Mouse (Mus musculus) liver, adult 2 months (tissue): ENCODE data around the gene Negr1. TPM values are rescaled to one million over a fixed set of nuclear protein-coding genes. Genes with fewer than 3 reads are reported as not detected.

Experiments
- DNase-seq: peaks from one replicate; pipeline ENCODE4 v3.0.0-alpha.2; 2011; ENCODE audit warnings: low read depth, low spot score; ENCODE audit errors: extremely low read depth
- H3K27ac ChIP-seq: fragments of 200-500 bp; replicated peaks from 2 replicates; pipeline ENCODE4 v1.5.1; 2012; ENCODE audit warnings: low read depth, mild to moderate bottlenecking, control low read depth, inconsistent platforms, low read length; ENCODE audit not compliant: insufficient read depth
- H3K27me3 ChIP-seq: fragments of 200-500 bp; 2 replicates; pipeline ENCODE4 v1.6.1; 2012; ENCODE audit warnings: mild to moderate bottlenecking, moderate library complexity, low read length, inconsistent platforms; ENCODE audit not compliant: control insufficient read depth, insufficient read depth
- H3K36me3 ChIP-seq: fragments of 200-500 bp; 2 replicates; pipeline ENCODE4 v1.6.1; 2012; ENCODE audit warnings: low read length, inconsistent platforms; ENCODE audit not compliant: control insufficient read depth, insufficient read depth
- H3K4me1 ChIP-seq: fragments of 200-500 bp; 2 replicates; pipeline ENCODE4 v1.6.1; 2011; ENCODE audit warnings: low read length; ENCODE audit not compliant: control insufficient read depth, insufficient read depth
- H3K4me3 ChIP-seq: fragments of 200-500 bp; 2 replicates; pipeline ENCODE4 v1.5.1; 2011; ENCODE audit warnings: low read depth, mild to moderate bottlenecking, control low read depth, low read length, moderate library complexity; ENCODE audit not compliant: insufficient read depth
- H3K79me2 ChIP-seq: fragments of 200-500 bp; 2 replicates; pipeline ENCODE4 v1.6.1; 2012; ENCODE audit warnings: inconsistent platforms, mild to moderate bottlenecking, low read length, moderate library complexity; ENCODE audit not compliant: control insufficient read depth, insufficient read depth
- H3K9ac ChIP-seq: fragments of 200-500 bp; 2 replicates; pipeline ENCODE4 v1.6.1; 2012; ENCODE audit warnings: low read depth, mild to moderate bottlenecking, control low read depth, inconsistent platforms, low read length
- CTCF ChIP-seq: fragments of 200-500 bp; IDR thresholded peaks from 2 replicates; pipeline ENCODE4 v1.5.1; 2011; ENCODE audit warnings: low read depth, low read length, control low read depth
- POLR2A ChIP-seq: fragments of 200-500 bp; IDR thresholded peaks from 2 replicates; pipeline ENCODE4 v1.6.1; 2011; ENCODE audit warnings: low read length, control low read depth; ENCODE audit not compliant: insufficient read depth; ENCODE audit errors: extremely low read depth
- WGBS: fragments of 180-500 bp; shearing (Covaris S2); methylation state at CpG from one replicate; pipeline ENCODE4 v1.1.7; 2018; 5-methylcytosine and 5-hydroxymethylcytosine counted together
- polyA plus RNA-seq: library from polyadenylated mRNA; depleted of rRNA; stranded (reverse); fragments of >200 nt; gene quantifications from 2 replicates; pipeline ENCODE4 v1.2.3, GENCODE M21; 2012
- total RNA-seq: library from RNA; depleted of rRNA; stranded (reverse); fragments of >200 nt; gene quantifications from 2 replicates; pipeline ENCODE4 v1.2.3, GENCODE M21; 2014

The Negr1 gene
- total and polyA plus RNA-seq, 2 experiments, result 0.09 TPM; not detected in 1

GRCm38 (mm10) chr3:157193141-157193540 is 631.5 kb downstream of the Negr1 start:
- Histone ChIP-seq H3K27ac (no peak overlapping the region), H3K79me2 (no peaks in the 10 kb centered on the region), H3K4me1 (no peaks in the 10 kb centered on the region), H3K9ac (no peak overlapping the region), H3K4me3 (no peak overlapping the region), H3K27me3 (no peaks in the 10 kb centered on the region), H3K36me3 (no peaks in the 10 kb centered on the region)
- no peak for DNase-seq
- 87% methylated on average over 3 of the region's 3 CpGs for WGBS
- TF ChIP-seq CTCF, result no peak
- no peak for TF ChIP-seq POLR2A

GRCm38 (mm10) chr3:157198659-157199058 is 637.1 kb downstream of the Negr1 start:
- Histone ChIP-seq H3K4me3 (no peak overlapping the region), H3K4me1 (no peaks in the 10 kb centered on the region), H3K27me3 (no peaks in the 10 kb centered on the region), H3K79me2 (no peaks in the 10 kb centered on the region), H3K36me3 (no peaks in the 10 kb centered on the region), H3K27ac (no peak overlapping the region), H3K9ac (no peak overlapping the region)
- TF ChIP-seq CTCF, result no peak
- TF ChIP-seq POLR2A, result no peak
- 78% methylated on average over 4 of the region's 4 CpGs for WGBS
- DNase-seq, result no peak

- Histone ChIP-seq H3K27me3 (no peaks in the 10 kb centered on the region), H3K79me2 (no peaks in the 10 kb centered on the region), H3K4me3 (no peak overlapping the region), H3K27ac (no peak overlapping the region), H3K4me1 (no peaks in the 10 kb centered on the region), H3K9ac (no peak overlapping the region), H3K36me3 (no peaks in the 10 kb centered on the region)
- DNase-seq, result no peak
- no peak for TF ChIP-seq POLR2A
- no peak for TF ChIP-seq CTCF
- 85% methylated on average over 2 of the region's 2 CpGs for WGBS
Observed at GRCm38 (mm10) chr3:157201726-157202125, 640.1 kb downstream of the Negr1 start.

- no peaks in the 10 kb centered on the region for H3K4me1 ChIP-seq
- TF ChIP-seq CTCF, result no peak
- TF ChIP-seq POLR2A, result no peak
- H3K27me3 ChIP-seq, result no peaks in the 10 kb centered on the region
- H3K27ac ChIP-seq, result no peak overlapping the region
- no peak overlapping the region for H3K9ac ChIP-seq
- H3K36me3 ChIP-seq, result no peaks in the 10 kb centered on the region
- no peaks in the 10 kb centered on the region for H3K79me2 ChIP-seq
- H3K4me3 ChIP-seq, result no peak overlapping the region
- 84% methylated on average over 8 of the region's 8 CpGs for WGBS
- DNase-seq, result no peak
Observed at GRCm38 (mm10) chr3:157203573-157203972, 642.0 kb downstream of the Negr1 start.

- WGBS, result 75% methylated on average over 3 of the region's 3 CpGs
- Histone ChIP-seq H3K27me3 (no peaks in the 10 kb centered on the region), H3K36me3 (no peaks in the 10 kb centered on the region), H3K27ac (no peak overlapping the region), H3K9ac (no peak overlapping the region), H3K4me3 (no peak overlapping the region), H3K4me1 (no peaks in the 10 kb centered on the region), H3K79me2 (no peaks in the 10 kb centered on the region)
- no peak for DNase-seq
- TF ChIP-seq CTCF (no peak), POLR2A (no peak)
Observed at GRCm38 (mm10) chr3:157206752-157207151, 645.2 kb downstream of the Negr1 start.

GRCm38 (mm10) chr3:157208966-157209365 is 647.4 kb downstream of the Negr1 start:
- H3K27me3 ChIP-seq, result no peaks in the 10 kb centered on the region
- 33% methylated on average over 1 of the region's 1 CpGs for WGBS
- no peak for TF ChIP-seq POLR2A
- no peaks in the 10 kb centered on the region for H3K4me1 ChIP-seq
- no peak overlapping the region for H3K9ac ChIP-seq
- no peaks in the 10 kb centered on the region for H3K36me3 ChIP-seq
- DNase-seq, result no peak
- H3K27ac ChIP-seq, result no peak overlapping the region
- no peaks in the 10 kb centered on the region for H3K79me2 ChIP-seq
- no peak overlapping the region for H3K4me3 ChIP-seq
